27 mouse cellular contexts compared by ENCODE assay signal in the genomic region with DNA sequence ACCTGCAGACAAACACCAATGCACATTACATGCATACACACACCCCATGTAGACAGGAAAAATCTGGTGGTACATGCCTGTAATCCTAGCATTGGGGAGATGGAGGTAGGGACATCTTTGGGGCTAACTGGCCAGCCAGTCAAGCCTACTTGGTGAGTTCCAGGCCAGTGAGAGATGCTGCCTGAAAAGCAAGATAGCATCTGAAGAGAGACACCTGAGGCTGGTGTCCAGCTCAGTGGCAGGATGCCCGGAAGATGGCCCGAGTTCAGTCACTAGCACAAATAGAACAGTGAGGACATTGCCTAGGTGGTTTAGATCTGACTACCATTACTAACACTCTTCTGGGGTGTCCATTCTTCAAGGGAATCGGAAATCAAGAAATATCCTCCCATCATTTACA. TPM values are rescaled to one million over a fixed set of nuclear protein-coding genes. Genes with fewer than 3 reads are reported as not detected.
DNase-seq lines count a peak whose midpoint lies in the region; ATAC-seq lines count a peak whose summit lies in the region.
"Had no signal": no experiment of that assay in that cellular context is flagged by ENCODE, and none has a peak within 500 bp of the region (broad histone marks: within the 10 kb centered on the region; RNA-seq: fewer than 3 reads in every experiment).

No protein-coding gene starts in this region.

- peak; percentile 47 for DNase-seq in cerebellum, adult 11 months
- no peak for DNase-seq in cerebellum, adult 9-10 months
- DNase-seq in embryonic facial prominence, embryonic 14.5 days (ENCODE audit: low spot score), result no peak
- DNase-seq in embryonic facial prominence, embryonic 10.5 days (ENCODE audit: low spot score), result no peak
- DNase-seq in neural tube, embryonic 10.5 days (ENCODE audit: extremely low spot score, low spot score), result no peak
- DNase-seq: adrenal gland, postnatal 14 days; embryo, embryonic 11 days; gastrocnemius, postnatal 14 days; heart, adult 18-20 months; kidney, adult 2 months; kidney, postnatal 10 days; liver; lung, postnatal 36 days; right cerebral cortex, postnatal 25 days had no signal

- no peaks in the 10 kb centered on the region for H3K27me3 ChIP-seq in embryonic facial prominence, embryonic 14.5 days (replicated peaks; ENCODE audit: control insufficient read depth, insufficient read depth, low read length)
- H3K27me3 ChIP-seq in embryonic facial prominence, embryonic 10.5 days (replicated peaks; ENCODE audit: low read depth, poor library complexity, severe bottlenecking), result peaks cover 18% of the 10 kb centered on the region
- H3K27me3 ChIP-seq in hindbrain, embryonic 13.5 days, result no peaks in the 10 kb centered on the region
- H3K27me3 ChIP-seq in hindbrain, embryonic 12.5 days, result peaks cover 6% of the 10 kb centered on the region; the same call in 1 of the 2 replicates
- no peaks in the 10 kb centered on the region for H3K27me3 ChIP-seq in neural tube, embryonic 15.5 days (replicated peaks)
- H3K27me3 ChIP-seq: embryonic facial prominence, embryonic 15.5 days; heart, embryonic 15.5 days; lung, embryonic 15.5 days had no signal

- H3K36me3 ChIP-seq in embryonic facial prominence, embryonic 14.5 days (ENCODE audit: control insufficient read depth, insufficient read depth, low read length), result peaks cover 46% of the 10 kb centered on the region
- H3K36me3 ChIP-seq in embryonic facial prominence, embryonic 10.5 days (replicated peaks), result peaks cover 42% of the 10 kb centered on the region
- H3K36me3 ChIP-seq in hindbrain, embryonic 13.5 days, result peaks cover 18% of the 10 kb centered on the region
- H3K36me3 ChIP-seq in hindbrain, embryonic 12.5 days, result peaks cover 16% of the 10 kb centered on the region
- peaks cover 18% of the 10 kb centered on the region for H3K36me3 ChIP-seq in neural tube, embryonic 15.5 days

- no peak overlapping the region for H3K4me3 ChIP-seq in embryonic facial prominence, embryonic 14.5 days (ENCODE audit: low read depth, low read length)
- H3K4me3 ChIP-seq in embryonic facial prominence, embryonic 10.5 days, result no peak overlapping the region
- no peak overlapping the region for H3K4me3 ChIP-seq in hindbrain, embryonic 13.5 days
- H3K4me3 ChIP-seq in hindbrain, embryonic 12.5 days, result no peak overlapping the region
- H3K4me3 ChIP-seq in neural tube, embryonic 15.5 days (replicated peaks), result no peak overlapping the region
- H3K4me3 ChIP-seq: embryonic facial prominence, embryonic 15.5 days; heart, embryonic 15.5 days; hindbrain, embryonic 10.5 days; left cerebral cortex, adult 2 months; liver, embryonic 15.5 days; lung, embryonic 15.5 days; megakaryocyte, embryonic 14.5 days had no signal

- no peaks in the 10 kb centered on the region for H3K9me3 ChIP-seq in embryonic facial prominence, embryonic 14.5 days (ENCODE audit: control insufficient read depth, low read length)
- no peaks in the 10 kb centered on the region for H3K9me3 ChIP-seq in embryonic facial prominence, embryonic 10.5 days
- H3K9me3 ChIP-seq in hindbrain, embryonic 13.5 days, result no peaks in the 10 kb centered on the region
- no peaks in the 10 kb centered on the region for H3K9me3 ChIP-seq in hindbrain, embryonic 12.5 days (replicated peaks)
- no peaks in the 10 kb centered on the region for H3K9me3 ChIP-seq in neural tube, embryonic 15.5 days (replicated peaks)
- H3K9me3 ChIP-seq: embryonic facial prominence, embryonic 15.5 days; heart, embryonic 15.5 days; hindbrain, embryonic 10.5 days; liver, embryonic 15.5 days; lung, embryonic 15.5 days; megakaryocyte, embryonic 14.5 days had no signal

- no peak overlapping the region for H3K9ac ChIP-seq in embryonic facial prominence, embryonic 14.5 days (ENCODE audit: low read depth, low read length)
- H3K9ac ChIP-seq in hindbrain, embryonic 13.5 days, result no peak overlapping the region
- H3K9ac ChIP-seq in hindbrain, embryonic 12.5 days, result no peak overlapping the region
- no peak overlapping the region for H3K9ac ChIP-seq in neural tube, embryonic 15.5 days (replicated peaks)
- H3K9ac ChIP-seq: embryonic facial prominence, embryonic 15.5 days; heart, embryonic 15.5 days; liver, embryonic 15.5 days; lung, embryonic 15.5 days had no signal

- no peak for ATAC-seq in embryonic facial prominence, embryonic 14.5 days (ENCODE audit: low read depth)
- no peak for ATAC-seq in hindbrain, embryonic 13.5 days (ENCODE audit: low FRiP score)
- no peak for ATAC-seq in hindbrain, embryonic 12.5 days (ENCODE audit: low FRiP score)
- no peak for ATAC-seq in neural tube, embryonic 15.5 days (ENCODE audit: low FRiP score)
- ATAC-seq: forebrain, embryonic 14.5 days; inflammation-experienced regulatory T-cells, adult 6 months; midbrain, embryonic 16.5 days had no signal

- peak overlapping the region; percentile 22; the same call in 1 of the 2 replicates for H3K27ac ChIP-seq in embryonic facial prominence, embryonic 14.5 days (replicated peaks; ENCODE audit: low read depth, low read length)
- no peak overlapping the region for H3K27ac ChIP-seq in embryonic facial prominence, embryonic 10.5 days (replicated peaks)
- peak overlapping the region; percentile 12; the same call in 1 of the 2 replicates for H3K27ac ChIP-seq in hindbrain, embryonic 13.5 days
- no peak overlapping the region for H3K27ac ChIP-seq in hindbrain, embryonic 12.5 days
- 0 out of 2 replicates have a peak overlapping the region, but pooled peaks have one; percentile 18 for H3K27ac ChIP-seq in neural tube, embryonic 15.5 days (replicated peaks)
- H3K27ac ChIP-seq: heart, embryonic 15.5 days; hindbrain, embryonic 10.5 days; left cerebral cortex, adult 2 months; liver, embryonic 15.5 days; lung, embryonic 15.5 days had no signal

- peaks cover 18% of the 10 kb centered on the region for H3K4me1 ChIP-seq in embryonic facial prominence, embryonic 14.5 days (ENCODE audit: control insufficient read depth, insufficient read depth, low read length)
- H3K4me1 ChIP-seq in embryonic facial prominence, embryonic 10.5 days, result peaks cover 40% of the 10 kb centered on the region
- H3K4me1 ChIP-seq in hindbrain, embryonic 13.5 days (replicated peaks), result peaks cover 47% of the 10 kb centered on the region
- peaks cover 47% of the 10 kb centered on the region for H3K4me1 ChIP-seq in hindbrain, embryonic 12.5 days
- H3K4me1 ChIP-seq in neural tube, embryonic 15.5 days, result peaks cover 39% of the 10 kb centered on the region

- no peak overlapping the region for H3K4me2 ChIP-seq in embryonic facial prominence, embryonic 14.5 days (ENCODE audit: low read depth, low read length)
- H3K4me2 ChIP-seq in hindbrain, embryonic 13.5 days, result no peak overlapping the region
- no peak overlapping the region for H3K4me2 ChIP-seq in hindbrain, embryonic 12.5 days (replicated peaks)
- H3K4me2 ChIP-seq in neural tube, embryonic 15.5 days, result no peak overlapping the region
- H3K4me2 ChIP-seq: embryonic facial prominence, embryonic 15.5 days; heart, embryonic 15.5 days; liver, embryonic 15.5 days; lung, embryonic 15.5 days had no signal

- WGBS in embryonic facial prominence, embryonic 14.5 days, result 84% methylated on average over 3 of the region's 3 CpGs
- 90% methylated on average over 3 of the region's 3 CpGs for WGBS in embryonic facial prominence, embryonic 10.5 days
- 85% methylated on average over 3 of the region's 3 CpGs for WGBS in hindbrain, embryonic 13.5 days
- 91% methylated on average over 3 of the region's 3 CpGs for WGBS in hindbrain, embryonic 12.5 days
- WGBS in neural tube, embryonic 15.5 days, result 95% methylated on average over 3 of the region's 3 CpGs

RNA-seq across cellular contexts. Expression of a gene that starts 49.4 kb away (rescaled TPM):
- polyA plus RNA-seq in embryonic facial prominence, embryonic 14.5 days (2014; fragmentation: Nextera tagmentation; extraction: Ambion mirVana), result 83.4 and 92.4 TPM in 2 replicates
- polyA plus RNA-seq in embryonic facial prominence, embryonic 10.5 days (2016; fragmentation: Nextera tagmentation; extraction: Ambion mirVana), result 66.7 and 73.0 TPM in 2 replicates
- 33.3 and 35.4 TPM in 2 replicates for polyA plus RNA-seq in hindbrain, embryonic 13.5 days (2015; fragmentation: Nextera tagmentation; extraction: Ambion mirVana)
- polyA plus RNA-seq in hindbrain, embryonic 12.5 days (2016; fragmentation: Nextera tagmentation; extraction: Ambion mirVana), result 49.0 and 49.1 TPM in 2 replicates
- 22.2 and 45.6 TPM in 2 replicates for polyA plus RNA-seq in neural tube, embryonic 15.5 days (2015; fragmentation: Nextera tagmentation; extraction: Ambion mirVana)

Comparison
In these comparisons a context has a peak if more than half of its experiments do, and no peak if none do; other contexts are left out.
1. H3K27ac ChIP-seq: peak in embryonic facial prominence, embryonic 14.5 days (single experiment), hindbrain, embryonic 13.5 days (single experiment) and neural tube, embryonic 15.5 days (single experiment); none in embryonic facial prominence, embryonic 10.5 days (single experiment) and hindbrain, embryonic 12.5 days (single experiment).